Mouse (Mus musculus) CH12.LX (cell line): ENCODE results near the gene Pde5a.

Source experiments
- CTCF ChIP-seq, 2 experiments: IDR thresholded peaks in 1 of 2; conservative IDR thresholded peaks in 1 of 2; 2 replicates each; pipeline ENCODE4 v1.5.1; 2011 to 2012; ENCODE audit warnings: low read depth in 2 of 2, low read length in 2 of 2, improper control_type of control experiment in 1 of 2, inconsistent platforms in 1 of 2, mild to moderate bottlenecking in 1 of 2, moderate library complexity in 1 of 2
- E2F4 ChIP-seq: IDR thresholded peaks from 2 replicates; pipeline ENCODE4 v1.6.1; 2011; ENCODE audit warnings: low read depth, low read length, improper control_type of control experiment; ENCODE audit not compliant: insufficient replicate concordance
- GABPA ChIP-seq: IDR thresholded peaks from 2 replicates; pipeline ENCODE4 v1.6.1; 2012; ENCODE audit warnings: low read depth, low read length, improper control_type of control experiment, inconsistent platforms; ENCODE audit not compliant: insufficient replicate concordance
- MAFK ChIP-seq: IDR thresholded peaks from 2 replicates; pipeline ENCODE4 v1.6.1; 2011; ENCODE audit warnings: low read length, improper control_type of control experiment; ENCODE audit not compliant: insufficient replicate concordance
- MAZ ChIP-seq: IDR thresholded peaks from 2 replicates; pipeline ENCODE4 v1.6.1; 2012; ENCODE audit warnings: low read depth, mild to moderate bottlenecking, inconsistent platforms, low read length, improper control_type of control experiment, moderate library complexity
- MYC ChIP-seq: IDR thresholded peaks from 2 replicates; pipeline ENCODE4 v1.6.1; 2011; ENCODE audit warnings: low read depth, mild to moderate bottlenecking, improper control_type of control experiment, low read length
- NELFE ChIP-seq: IDR thresholded peaks from 2 replicates; pipeline ENCODE4 v1.6.1; 2011; ENCODE audit warnings: low read depth, low read length, improper control_type of control experiment
- PAX5 ChIP-seq: IDR thresholded peaks from 2 replicates; pipeline ENCODE4 v1.6.1; 2012; ENCODE audit warnings: low read length, inconsistent platforms, mixed read lengths
- POLR2A ChIP-seq: IDR thresholded peaks from 2 replicates; pipeline ENCODE4 v1.6.1; 2011; ENCODE audit warnings: low read depth, mild to moderate bottlenecking, improper control_type of control experiment, low read length
- RAD21 ChIP-seq: IDR thresholded peaks from 2 replicates; pipeline ENCODE4 v1.6.1; 2011; ENCODE audit warnings: low read depth, mild to moderate bottlenecking, low read length, improper control_type of control experiment, moderate library complexity
- ZMIZ1 ChIP-seq: IDR thresholded peaks from 2 replicates; pipeline ENCODE4 v1.6.1; 2012; ENCODE audit warnings: low read depth, mild to moderate bottlenecking, inconsistent platforms, low read length, improper control_type of control experiment

- TF ChIP-seq CTCF (conservative IDR thresholded peaks at IDR 0.05 in 1 of 2, IDR thresholded peaks at IDR 0.05 in 1 of 2; ENCODE audit: low read depth in 2 of 2, low read length in 2 of 2): no peak
- no peak for TF ChIP-seq RAD21
- no peak for TF ChIP-seq MYC
- TF ChIP-seq POLR2A: no peak
- TF ChIP-seq GABPA: no peak
- TF ChIP-seq E2F4: no peak
- TF ChIP-seq PAX5: no peak
- TF ChIP-seq MAZ: no peak
- TF ChIP-seq ZMIZ1: no peak
- no peak for TF ChIP-seq MAFK
- no peak for TF ChIP-seq NELFE
Measured at GRCm38 (mm10) chr3:122789544-122789943, 60.8 kb downstream of the Pde5a start.
